Mouse (Mus musculus) ZHBTc4 (cell line): ENCODE results near the gene Cox16.

Experiments
- DNase-seq: peaks from one replicate; pipeline ENCODE4 v3.0.0-alpha.2; 2011; ENCODE audit warnings: low read depth, low spot score

Cox16 gene

DNA sequence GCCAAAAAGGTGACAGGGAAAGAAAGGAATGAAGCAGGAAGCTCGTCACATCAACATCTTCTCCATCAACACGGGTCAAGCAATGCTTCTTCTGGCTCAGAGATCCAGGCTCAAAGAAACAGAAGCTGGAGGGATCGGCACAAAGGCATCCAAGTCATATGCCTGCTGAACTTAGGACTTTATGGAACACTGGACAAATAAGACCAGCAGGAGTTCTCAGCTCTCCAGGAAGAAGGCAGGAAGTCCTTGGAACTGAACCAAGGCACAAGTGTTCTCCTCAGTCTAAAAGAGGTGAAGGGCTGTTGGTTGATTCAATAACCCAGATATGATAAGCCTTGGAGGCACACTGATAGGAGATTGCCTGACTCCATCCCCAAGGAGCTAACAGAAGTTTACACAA, 159.9 kb downstream of the Cox16 start:
- DNase-seq = no peak

DNA sequence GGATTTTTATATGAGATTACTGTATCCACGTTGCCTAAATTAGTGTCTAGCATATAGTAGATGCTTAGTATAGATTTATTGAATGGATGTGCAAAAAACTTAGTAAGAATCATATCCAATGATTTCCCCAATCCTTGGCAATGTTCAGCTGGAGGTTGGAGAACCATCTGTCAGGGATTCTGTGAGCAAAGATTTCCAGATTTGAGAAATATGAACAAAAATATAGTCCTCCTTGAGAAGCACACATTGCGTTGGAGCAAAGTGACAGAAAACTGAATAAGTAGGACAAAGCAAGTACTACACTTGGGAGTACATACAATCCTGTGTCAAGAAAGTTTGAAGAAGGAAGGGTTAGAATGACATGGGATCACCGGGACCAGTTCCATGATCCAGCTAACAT, 160.8 kb downstream of the Cox16 start:
- DNase-seq = no peak

DNA sequence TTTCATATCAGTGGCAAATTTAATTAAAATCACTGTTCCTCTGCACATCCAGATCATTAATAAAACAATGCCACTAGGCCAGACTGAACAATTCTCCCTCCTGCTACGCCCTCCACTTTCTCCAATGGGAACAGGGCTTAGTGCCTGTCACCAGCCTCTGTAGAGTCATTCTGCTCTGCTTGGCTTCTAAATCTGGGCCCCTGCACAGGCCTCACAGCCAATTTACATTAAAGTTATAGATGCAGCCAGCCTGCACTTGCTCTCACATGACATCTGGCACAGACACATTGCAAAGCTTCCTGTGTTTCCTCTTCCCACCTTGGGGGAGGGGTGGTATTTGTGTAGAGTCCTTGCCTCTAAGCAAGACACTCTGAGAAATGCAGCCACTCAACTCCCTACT, 163.9 kb downstream of the Cox16 start:
- no peak for DNase-seq

DNA sequence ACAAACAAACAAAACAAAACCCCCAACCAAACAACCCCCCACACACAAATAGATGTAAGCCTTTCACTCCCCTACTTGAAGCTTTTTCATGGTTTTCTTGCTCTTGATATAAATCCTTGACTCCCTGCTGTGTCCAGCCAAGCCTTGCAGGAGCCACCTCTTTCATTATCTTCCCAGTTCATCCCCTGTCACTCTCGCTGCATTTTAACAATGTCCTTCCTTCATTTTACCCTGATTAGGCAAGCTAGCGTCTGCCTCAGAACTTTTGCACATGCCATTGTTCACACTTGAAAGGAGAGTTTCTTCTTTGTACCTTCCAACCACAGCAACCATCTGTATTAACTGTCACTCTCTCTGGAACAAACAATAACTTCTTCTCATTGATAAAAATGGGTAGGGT, 167.1 kb downstream of the Cox16 start:
- no peak for DNase-seq

DNA sequence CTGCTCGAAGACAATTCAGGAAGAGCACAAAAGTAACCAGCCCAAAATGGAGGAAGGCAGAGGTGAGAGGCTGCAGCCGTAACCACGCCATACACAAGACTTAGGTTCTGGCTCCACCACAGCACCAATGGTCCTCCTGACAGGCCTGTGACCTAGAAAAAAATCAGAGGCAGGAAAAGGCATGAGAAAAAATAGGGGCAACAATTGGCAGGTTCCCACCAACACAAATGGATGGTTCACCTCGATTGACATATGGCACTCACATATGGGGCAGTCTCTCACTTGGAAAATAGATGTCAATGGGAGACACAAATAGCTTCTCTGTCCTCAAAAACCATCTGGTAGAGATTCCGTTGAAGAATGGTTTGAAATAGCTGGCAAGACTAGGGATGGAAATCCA, 169.0 kb downstream of the Cox16 start:
- no peak for DNase-seq
